Mouse (Mus musculus) myocyte (in vitro differentiated cells): ENCODE data around the gene Fbxw5. TPM values are rescaled to one million over a fixed set of nuclear protein-coding genes. Genes with fewer than 3 reads are reported as not detected.

Experiments used
- H3K27me3 ChIP-seq: one replicate; pipeline ENCODE4 v1.6.1; 2011; ENCODE audit not compliant: control insufficient read depth, insufficient read depth, insufficient read length
- H3K36me3 ChIP-seq: one replicate; pipeline ENCODE4 v1.6.1; 2011; ENCODE audit not compliant: control insufficient read depth, insufficient read depth
- H3K4me2 ChIP-seq: one replicate; pipeline ENCODE4 v1.6.1; 2011; ENCODE audit warnings: low read depth, control low read depth
- H3K4me3 ChIP-seq: one replicate; pipeline ENCODE4 v1.5.1; 2011; ENCODE audit warnings: mild to moderate bottlenecking, control low read depth, moderate library complexity
- H3K79me2 ChIP-seq: one replicate; pipeline ENCODE4 v1.6.1; 2011; ENCODE audit not compliant: control insufficient read depth, insufficient read depth
- H3ac ChIP-seq: one replicate; pipeline ENCODE4 v1.6.1; 2011; ENCODE audit not compliant: control insufficient read depth, insufficient read length
- CEBPB ChIP-seq: IDR thresholded peaks from 2 replicates; pipeline ENCODE4 v1.6.1; 2011; ENCODE audit warnings: mild to moderate bottlenecking, moderate library complexity; ENCODE audit not compliant: poor library complexity, insufficient read depth, severe bottlenecking
- E2F4 ChIP-seq: IDR thresholded peaks from one replicate; pipeline ENCODE4 v1.6.1; 2011; ENCODE audit warnings: mild to moderate bottlenecking, control low read depth, moderate library complexity; ENCODE audit not compliant: insufficient read depth
- MAX ChIP-seq: IDR thresholded peaks from one replicate; pipeline ENCODE4 v1.6.1; 2011; ENCODE audit warnings: low read depth, mild to moderate bottlenecking, control low read depth
- MYOD1 ChIP-seq, 3 experiments: IDR thresholded peaks; one replicate each; pipeline ENCODE4 v1.6.1; 2011; ENCODE audit warnings: control low read depth in 2 of 3, low read depth in 2 of 3, mild to moderate bottlenecking in 2 of 3, moderate library complexity in 1 of 3; ENCODE audit not compliant: insufficient read length in 2 of 3, control insufficient read depth in 1 of 3
- MYOG ChIP-seq, 3 experiments: IDR thresholded peaks; one replicate each; pipeline ENCODE4 v1.6.1; 2011; ENCODE audit warnings: control low read depth in 2 of 3, low read depth in 2 of 3, mild to moderate bottlenecking in 2 of 3; ENCODE audit not compliant: insufficient read length in 2 of 3, control insufficient read depth in 1 of 3, insufficient read depth in 1 of 3
- POLR2A ChIP-seq: IDR thresholded peaks from one replicate; pipeline ENCODE4 v1.6.1; 2011; ENCODE audit warnings: low read depth, mild to moderate bottlenecking, control low read depth, moderate library complexity; ENCODE audit not compliant: insufficient read length
- POLR2AphosphoS2 ChIP-seq: IDR thresholded peaks from one replicate; pipeline ENCODE4 v1.6.1; 2011; ENCODE audit warnings: low read depth, control low read depth; ENCODE audit not compliant: insufficient read length
- REST ChIP-seq: IDR thresholded peaks from one replicate; pipeline ENCODE4 v1.6.1; 2011; ENCODE audit warnings: mild to moderate bottlenecking, control low read depth, moderate library complexity; ENCODE audit not compliant: insufficient read depth, insufficient read length
- SRF ChIP-seq: IDR thresholded peaks from one replicate; pipeline ENCODE4 v1.6.1; 2011; ENCODE audit warnings: low read depth; ENCODE audit not compliant: control insufficient read depth, insufficient read length
- TCF12 ChIP-seq: IDR thresholded peaks from one replicate; pipeline ENCODE4 v1.6.1; 2011; ENCODE audit warnings: mild to moderate bottlenecking, control low read depth; ENCODE audit not compliant: poor library complexity, insufficient read depth, severe bottlenecking
- TCF3 ChIP-seq: IDR thresholded peaks from one replicate; pipeline ENCODE4 v1.6.1; 2011; ENCODE audit warnings: low read depth, control low read depth; ENCODE audit not compliant: insufficient read length
- USF1 ChIP-seq: IDR thresholded peaks from one replicate; pipeline ENCODE4 v1.6.1; 2011; ENCODE audit warnings: low read depth, mild to moderate bottlenecking, control low read depth, moderate library complexity
- polyA plus RNA-seq: library from polyadenylated mRNA; unstranded; fragments of >200 nt; fragmentation: generic; extraction: Trizol; gene quantifications from one replicate; pipeline ENCODE4 v1.2.1, GENCODE M21; 2012; ENCODE audit warnings: missing spikeins

Gene Fbxw5
- polyA plus RNA-seq, 1 experiment = 53.6 TPM

DNA sequence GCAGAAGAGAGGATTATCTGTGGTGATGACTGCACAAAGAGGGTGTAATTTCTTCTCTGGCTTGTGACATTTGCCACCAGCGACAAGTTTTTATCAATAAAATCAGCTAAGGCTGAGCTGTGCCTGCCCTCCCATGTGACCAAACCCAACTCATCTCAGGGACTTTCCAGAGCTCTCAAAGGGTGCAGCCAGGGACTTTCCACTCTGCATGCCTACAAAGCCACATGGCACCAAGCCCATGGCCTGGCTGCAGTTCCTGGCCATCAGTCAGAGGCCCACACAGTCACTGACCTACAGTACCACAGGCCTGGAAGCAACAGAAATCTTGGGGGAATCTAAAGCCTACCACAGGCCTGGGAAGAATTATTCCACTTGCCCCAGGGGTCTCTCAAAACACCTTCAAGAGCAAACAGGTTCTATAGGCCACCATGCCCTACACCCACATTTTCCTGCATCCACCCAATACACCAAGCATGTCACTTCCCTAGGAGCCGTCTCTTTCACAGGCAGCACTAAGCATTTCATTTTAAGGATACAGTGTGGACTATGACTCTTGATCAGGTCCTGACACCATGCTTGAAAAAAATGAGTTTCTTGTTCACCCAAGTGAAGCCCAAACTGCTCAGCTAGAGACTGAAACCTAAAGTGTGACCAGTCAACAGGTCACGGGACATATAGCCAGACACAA is 33.8 kb downstream of the Fbxw5 start:
- no peaks in the 10 kb centered on the region for H3K27me3 ChIP-seq
- peak overlapping the region; percentile 58 for H3K4me2 ChIP-seq
- H3K4me3 ChIP-seq = no peak overlapping the region
- TF ChIP-seq REST = no peak
- TF ChIP-seq MYOD1 (IDR thresholded peaks at IDR 0.05; ENCODE audit: control insufficient read depth in 1 of 3, insufficient read length in 2 of 3, low read depth in 2 of 3) = peak in 2 of 3 experiments; percentile 21 to 68
- TF ChIP-seq E2F4 = no peak
- TF ChIP-seq TCF3 = no peak
- 0 out of 2 replicates have a peak, but pooled peaks have one; percentile 12 for TF ChIP-seq CEBPB
- no peak for TF ChIP-seq MAX
- TF ChIP-seq USF1 = peak; percentile 93
- no peak for TF ChIP-seq POLR2AphosphoS2
- peak in 1 of 3 experiments; percentile 83 for TF ChIP-seq MYOG (IDR thresholded peaks at IDR 0.05; ENCODE audit: control insufficient read depth in 1 of 3, insufficient read depth in 1 of 3, insufficient read length in 2 of 3, low read depth in 2 of 3)
- TF ChIP-seq TCF12 = no peak
- TF ChIP-seq POLR2A = peak; percentile 37
- no peak for TF ChIP-seq SRF
- H3ac ChIP-seq = no peak overlapping the region
- peaks cover 58% of the 10 kb centered on the region for H3K36me3 ChIP-seq
- peaks cover 49% of the 10 kb centered on the region for H3K79me2 ChIP-seq

DNA sequence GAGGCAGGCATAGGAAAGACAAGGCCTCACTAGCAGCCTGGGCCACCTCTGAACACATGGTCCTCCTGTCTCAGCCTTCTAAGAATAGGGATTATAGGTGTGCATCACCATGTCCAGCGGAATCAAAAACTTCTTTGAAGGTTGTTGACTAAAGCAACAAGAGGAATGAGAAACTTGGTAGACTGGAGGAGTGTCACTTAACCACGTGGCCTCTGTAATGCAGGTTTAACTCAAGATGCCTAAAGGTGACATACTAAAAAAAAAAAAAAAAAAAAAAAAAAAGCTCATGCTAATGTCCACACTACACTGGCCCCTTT is 34.3 kb downstream of the Fbxw5 start:
- TF ChIP-seq POLR2AphosphoS2 (no peak), CEBPB (no peak)
- Histone ChIP-seq H3K79me2 (peaks cover 54% of the 10 kb centered on the region), H3K27me3 (no peaks in the 10 kb centered on the region), H3K4me3 (no peak overlapping the region), H3ac (no peak overlapping the region), H3K4me2 (peak overlapping the region; percentile 58), H3K36me3 (peaks cover 53% of the 10 kb centered on the region)

DNA sequence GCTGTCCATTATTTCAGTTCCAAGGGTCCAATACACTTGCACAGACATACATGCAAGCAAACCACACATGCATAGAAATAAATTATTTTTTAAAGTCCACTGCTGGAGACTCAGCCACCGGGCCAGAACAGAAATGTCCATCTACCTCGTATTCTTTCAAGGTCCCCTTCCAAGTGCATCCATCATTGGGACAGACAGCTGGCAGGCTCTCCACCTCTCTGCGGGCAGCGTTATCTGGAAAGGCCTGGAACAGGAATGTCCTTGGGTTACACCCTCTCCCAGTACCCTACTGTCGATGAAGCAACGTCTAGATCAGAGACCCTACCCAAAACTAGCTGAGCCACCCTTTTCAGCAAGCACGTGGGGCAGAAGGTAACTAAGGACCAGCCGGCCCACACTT is 36.0 kb downstream of the Fbxw5 start:
- Histone ChIP-seq H3K36me3 (peaks cover 43% of the 10 kb centered on the region), H3K79me2 (peaks cover 67% of the 10 kb centered on the region), H3K4me2 (no peak overlapping the region), H3ac (no peak overlapping the region), H3K27me3 (no peaks in the 10 kb centered on the region), H3K4me3 (no peak overlapping the region)
- no peak for TF ChIP-seq USF1
- TF ChIP-seq MYOG (IDR thresholded peaks at IDR 0.05; ENCODE audit: control insufficient read depth in 1 of 3, insufficient read depth in 1 of 3, insufficient read length in 2 of 3, low read depth in 2 of 3) = peak in 1 of 3 experiments; percentile 21

DNA sequence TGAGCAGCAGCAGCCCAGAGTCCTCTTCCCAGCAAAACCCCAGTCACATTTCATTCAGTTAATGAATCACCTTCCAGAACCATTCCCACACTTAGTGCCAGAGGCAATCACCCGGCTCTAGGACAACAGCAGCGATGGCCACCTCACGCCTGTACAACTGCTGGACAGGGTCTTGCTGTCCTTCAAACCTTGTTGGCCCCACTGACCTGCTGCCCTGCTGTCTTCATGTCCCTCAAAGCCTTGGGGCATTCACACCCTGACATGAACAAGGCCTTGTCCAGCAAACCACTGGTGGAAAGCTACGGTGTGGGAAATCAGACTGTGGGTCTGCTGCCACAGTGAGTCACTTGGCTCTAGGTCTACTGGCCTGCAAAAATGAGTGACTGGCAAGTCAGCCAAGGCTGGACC is 40.0 kb downstream of the Fbxw5 start:
- peaks cover 84% of the 10 kb centered on the region for H3K79me2 ChIP-seq
- H3K4me3 ChIP-seq = no peak overlapping the region
- H3K4me2 ChIP-seq = peak overlapping the region; percentile 20
- H3K36me3 ChIP-seq = peaks cover 27% of the 10 kb centered on the region
- no peak overlapping the region for H3ac ChIP-seq
- H3K27me3 ChIP-seq = no peaks in the 10 kb centered on the region
- TF ChIP-seq E2F4 (no peak), MYOG (IDR thresholded peaks at IDR 0.05; ENCODE audit: control insufficient read depth in 1 of 3, insufficient read depth in 1 of 3, insufficient read length in 2 of 3, low read depth in 2 of 3) (no peak), POLR2AphosphoS2 (no peak), TCF3 (no peak), USF1 (no peak), CEBPB (no peak), REST (no peak), POLR2A (no peak), MYOD1 (IDR thresholded peaks at IDR 0.05; ENCODE audit: control insufficient read depth in 1 of 3, insufficient read length in 2 of 3, low read depth in 2 of 3) (no peak), SRF (no peak), TCF12 (no peak), MAX (no peak)

DNA sequence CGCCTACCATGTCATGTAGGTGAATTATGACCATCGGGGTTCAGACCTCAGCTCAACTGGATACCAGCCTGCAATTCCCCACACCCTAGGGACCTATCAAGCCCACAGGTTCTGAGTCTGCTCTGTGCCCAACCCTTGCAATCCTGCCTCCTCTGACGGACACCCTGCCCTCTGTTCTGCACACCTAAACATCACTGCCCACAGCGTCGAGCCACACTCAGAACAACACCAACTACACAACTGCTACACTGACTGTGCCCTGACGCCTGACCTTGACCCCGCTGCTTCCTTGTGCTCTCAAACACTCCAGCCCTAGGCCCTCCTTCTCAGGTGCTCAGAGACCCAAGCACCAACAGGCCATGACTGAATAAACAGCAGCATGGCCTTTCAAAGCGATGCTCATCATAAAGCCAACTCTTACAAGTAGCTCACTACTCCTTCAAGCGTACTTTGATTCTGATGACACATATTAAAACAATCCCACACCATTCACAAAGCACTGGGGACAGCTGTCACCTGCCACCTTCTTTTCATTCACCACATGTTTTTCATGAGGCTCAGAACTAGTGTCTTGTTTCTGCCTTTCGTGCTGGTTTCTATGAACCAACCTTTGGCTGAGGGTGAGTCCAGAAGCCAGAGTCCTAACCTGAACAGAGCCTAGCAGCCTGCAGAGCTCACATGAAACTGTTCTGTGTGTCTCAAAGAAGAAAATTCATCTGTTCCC is 41.3 kb downstream of the Fbxw5 start:
- peaks cover 94% of the 10 kb centered on the region for H3K79me2 ChIP-seq
- peak overlapping the region; percentile 26 for H3K4me2 ChIP-seq
- H3K36me3 ChIP-seq = peaks cover 21% of the 10 kb centered on the region
- peak; percentile 72 for TF ChIP-seq TCF12
- peak; percentile 18 for TF ChIP-seq POLR2AphosphoS2
- TF ChIP-seq POLR2A = no peak
- no peak for TF ChIP-seq E2F4
- no peak for TF ChIP-seq MAX
- TF ChIP-seq TCF3 = no peak
- no peak for TF ChIP-seq REST
- TF ChIP-seq CEBPB = no peak
- peak in 2 of 3 experiments; percentile 54 to 83 for TF ChIP-seq MYOG (IDR thresholded peaks at IDR 0.05; ENCODE audit: control insufficient read depth in 1 of 3, insufficient read depth in 1 of 3, insufficient read length in 2 of 3, low read depth in 2 of 3)
- TF ChIP-seq MYOD1 (IDR thresholded peaks at IDR 0.05; ENCODE audit: control insufficient read depth in 1 of 3, insufficient read length in 2 of 3, low read depth in 2 of 3) = peak; percentile 46 to 89 (median 79)
- H3K4me3 ChIP-seq = no peak overlapping the region
- no peaks in the 10 kb centered on the region for H3K27me3 ChIP-seq
- H3ac ChIP-seq = no peak overlapping the region
